Mouse (Mus musculus): ENCODE results near the gene Cldn5. TPM values are rescaled to one million over a fixed set of nuclear protein-coding genes. Genes with fewer than 3 reads are reported as not detected.
A peak's percentile ranks its signal among the peaks of the same experiment; 100 is the strongest.

The Cldn5 gene
- polyA plus RNA-seq, 2 experiments, result 6.2 to 6.6 TPM

DNA sequence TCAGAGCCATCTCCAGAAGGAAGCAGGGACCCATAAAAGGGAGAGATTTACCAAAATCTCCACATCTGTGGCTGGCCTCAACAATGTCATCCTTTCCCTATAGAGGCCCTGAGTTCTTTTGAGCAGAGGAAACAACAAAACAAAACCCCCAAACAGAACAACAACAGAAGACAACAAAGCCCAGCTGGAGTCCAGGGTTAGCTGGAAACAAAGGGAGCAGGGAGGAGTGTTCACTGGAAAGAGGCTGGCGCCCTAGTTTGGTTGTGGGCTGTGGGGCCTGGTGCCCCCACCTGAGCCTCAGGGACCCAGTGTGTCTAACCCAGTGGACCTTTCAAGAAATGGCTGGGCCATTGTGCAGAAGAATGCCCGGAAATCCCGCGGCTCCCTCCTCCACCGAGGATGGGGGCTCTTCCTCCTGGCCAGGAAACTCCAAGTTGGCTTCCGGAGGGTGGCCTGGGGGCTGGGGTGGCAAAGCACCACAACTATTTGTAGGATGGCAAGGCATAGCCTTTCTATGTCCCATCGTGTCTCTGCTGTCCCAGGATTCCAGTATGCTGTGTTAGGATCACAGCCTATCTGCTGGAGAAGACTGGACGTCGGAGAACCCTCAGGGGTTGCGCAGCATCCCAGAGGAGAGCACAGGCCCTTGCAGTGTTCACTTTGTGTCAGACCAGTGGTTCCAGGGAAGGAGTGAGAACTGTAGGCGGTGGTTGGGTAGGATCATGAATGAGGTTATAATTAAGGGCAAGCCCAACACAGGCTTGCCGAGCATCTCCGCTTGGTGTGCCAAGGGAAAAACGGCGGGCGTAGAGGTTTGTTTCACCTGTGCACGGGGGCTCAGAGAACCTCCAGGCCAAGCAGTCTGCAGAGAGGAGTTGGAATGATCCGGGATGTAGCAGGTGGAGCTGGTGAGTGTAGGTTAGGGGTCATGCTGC, 759 bp upstream of the Cldn5 start:
- Histone ChIP-seq H3K27ac (no peak overlapping the region), H3K9me3 (ENCODE audit: control insufficient read depth, low read length) (no peaks in the 10 kb centered on the region), H3K9ac (replicated peaks) (no peak overlapping the region), H3K4me1 (replicated peaks; ENCODE audit: control insufficient read depth in 2 of 2, insufficient read depth in 2 of 2, low read length in 1 of 2) (no peaks in the 10 kb centered on the region), H3K4me3 (ENCODE audit: insufficient read depth in 1 of 2, low read depth in 2 of 2, low read length in 2 of 2) (no peak overlapping the region), H3K36me3 (replicated peaks; ENCODE audit: control insufficient read depth, insufficient read depth, low read depth) (peaks cover under 1% of the 10 kb centered on the region), H3K4me2 (ENCODE audit: low read depth) (peak overlapping the region; percentile 4; the same call in 1 of the 2 replicates), H3K27me3 (ENCODE audit: control insufficient read depth, insufficient read depth, low read length) (peaks cover 45% of the 10 kb centered on the region)
- no peak for DNase-seq (ENCODE audit: low read depth in 3 of 3, low spot score in 3 of 3)
- 23% methylated on average over 18 of the region's 18 CpGs for WGBS (ENCODE audit: insufficient replicate concordance)
- ATAC-seq (ENCODE audit: insufficient read depth), result no peak
- TF ChIP-seq CTCF (IDR thresholded peaks at IDR 0.05; ENCODE audit: low read depth) (no peak), EP300 (IDR thresholded peaks at IDR 0.05; ENCODE audit: low read depth) (no peak)

DNA sequence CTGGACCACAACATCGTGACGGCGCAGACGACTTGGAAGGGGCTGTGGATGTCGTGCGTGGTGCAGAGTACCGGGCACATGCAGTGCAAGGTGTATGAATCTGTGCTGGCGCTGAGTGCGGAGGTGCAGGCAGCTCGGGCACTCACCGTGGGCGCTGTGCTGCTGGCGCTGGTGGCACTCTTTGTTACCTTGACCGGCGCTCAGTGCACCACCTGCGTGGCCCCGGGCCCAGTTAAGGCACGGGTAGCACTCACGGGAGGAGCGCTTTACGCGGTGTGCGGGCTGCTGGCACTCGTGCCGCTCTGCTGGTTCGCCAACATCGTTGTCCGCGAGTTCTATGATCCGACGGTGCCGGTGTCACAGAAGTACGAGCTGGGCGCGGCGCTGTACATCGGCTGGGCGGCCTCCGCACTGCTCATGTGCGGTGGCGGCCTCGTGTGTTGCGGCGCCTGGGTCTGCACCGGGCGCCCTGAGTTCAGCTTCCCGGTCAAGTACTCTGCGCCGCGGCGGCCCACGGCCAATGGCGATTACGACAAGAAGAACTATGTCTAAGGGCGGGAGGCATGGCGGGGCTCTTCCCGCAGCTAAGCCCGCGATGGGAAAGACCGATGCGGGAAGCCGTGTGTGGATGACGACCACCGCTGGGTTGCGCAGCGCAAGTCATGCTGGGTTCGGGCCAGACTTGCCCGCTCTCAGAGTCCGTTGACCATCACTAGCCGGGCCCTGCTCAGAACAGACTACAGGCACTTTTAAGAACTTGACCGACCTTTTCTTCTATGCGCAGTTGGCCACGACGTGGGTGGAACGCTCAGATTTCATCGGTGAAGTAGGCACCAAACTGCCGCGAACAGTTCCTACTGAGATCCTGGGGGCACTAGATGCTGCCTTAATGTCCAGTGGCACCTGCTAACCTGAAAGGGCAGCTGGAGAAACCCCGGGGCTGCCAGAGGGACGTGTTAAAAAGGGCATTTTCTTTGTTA, 744 bp downstream of the Cldn5 start:
- TF ChIP-seq CTCF (IDR thresholded peaks at IDR 0.05; ENCODE audit: low read depth) (no peak), EP300 (IDR thresholded peaks at IDR 0.05; ENCODE audit: low read depth) (no peak)
- peak overlapping the region; percentile 11 to 31; a peak in 2 of 4 replicates for H3K4me3 ChIP-seq (ENCODE audit: insufficient read depth in 1 of 2, low read depth in 2 of 2, low read length in 2 of 2)
- peaks cover 45% of the 10 kb centered on the region for H3K27me3 ChIP-seq (ENCODE audit: control insufficient read depth, insufficient read depth, low read length)
- H3K4me2 ChIP-seq (ENCODE audit: low read depth), result peak overlapping the region; percentile 31; the same call in 1 of the 2 replicates
- H3K4me1 ChIP-seq (replicated peaks; ENCODE audit: control insufficient read depth in 2 of 2, insufficient read depth in 2 of 2, low read length in 1 of 2), result no peaks in the 10 kb centered on the region
- peaks cover 14% of the 10 kb centered on the region for H3K36me3 ChIP-seq (replicated peaks; ENCODE audit: control insufficient read depth, insufficient read depth, low read depth)
- 3% methylated on average over 80 of the region's 80 CpGs for WGBS (ENCODE audit: insufficient replicate concordance)
- no peak overlapping the region for H3K27ac ChIP-seq
- DNase-seq (ENCODE audit: low read depth in 3 of 3, low spot score in 3 of 3) (no peak), ATAC-seq (ENCODE audit: insufficient read depth) (no peak; the same call in 1 of the 2 replicates)
- H3K9me3 ChIP-seq (ENCODE audit: control insufficient read depth, low read length), result no peaks in the 10 kb centered on the region
- no peak overlapping the region for H3K9ac ChIP-seq (replicated peaks)

DNA sequence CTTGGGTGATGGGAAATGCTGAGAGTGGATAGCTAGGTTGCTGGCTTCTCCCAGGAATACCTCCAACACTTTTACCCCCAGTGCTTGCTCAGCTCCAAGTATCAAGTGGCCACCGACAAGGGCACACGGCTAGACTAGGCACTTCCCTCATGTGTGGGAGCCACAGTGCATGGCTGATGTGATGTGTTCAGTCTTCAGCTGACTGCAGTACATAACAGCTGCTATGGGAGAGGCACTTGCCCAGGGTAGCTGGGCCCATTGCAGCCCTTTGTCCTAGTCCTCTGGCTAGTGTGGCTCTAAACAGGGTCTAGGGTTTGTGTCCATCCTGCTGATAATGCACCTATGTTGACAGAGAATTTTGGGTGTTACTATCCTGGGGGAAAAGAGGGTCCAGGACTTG, 1.8 kb downstream of the Cldn5 start:
- H3K9me3 ChIP-seq (ENCODE audit: control insufficient read depth, low read length), result no peaks in the 10 kb centered on the region
- WGBS (ENCODE audit: insufficient replicate concordance), result 36% methylated on average over 2 of the region's 2 CpGs
- no peak for TF ChIP-seq CTCF (IDR thresholded peaks at IDR 0.05; ENCODE audit: low read depth)
- no peak for TF ChIP-seq EP300 (IDR thresholded peaks at IDR 0.05; ENCODE audit: low read depth)
- ATAC-seq (ENCODE audit: insufficient read depth) (no peak), DNase-seq (ENCODE audit: low read depth in 3 of 3, low spot score in 3 of 3) (no peak)
- peak overlapping the region in 1 of 2 experiments; percentile 5; a peak in 1 of 4 replicates for H3K4me3 ChIP-seq (ENCODE audit: insufficient read depth in 1 of 2, low read depth in 2 of 2, low read length in 2 of 2)
- H3K27ac ChIP-seq, result no peak overlapping the region
- no peak overlapping the region for H3K4me2 ChIP-seq (ENCODE audit: low read depth)
- H3K27me3 ChIP-seq (ENCODE audit: control insufficient read depth, insufficient read depth, low read length), result peaks cover 45% of the 10 kb centered on the region
- H3K9ac ChIP-seq (replicated peaks), result no peak overlapping the region
- peaks cover 18% of the 10 kb centered on the region for H3K36me3 ChIP-seq (replicated peaks; ENCODE audit: control insufficient read depth, insufficient read depth, low read depth)
- H3K4me1 ChIP-seq (replicated peaks; ENCODE audit: control insufficient read depth in 2 of 2, insufficient read depth in 2 of 2, low read length in 1 of 2), result no peaks in the 10 kb centered on the region

DNA sequence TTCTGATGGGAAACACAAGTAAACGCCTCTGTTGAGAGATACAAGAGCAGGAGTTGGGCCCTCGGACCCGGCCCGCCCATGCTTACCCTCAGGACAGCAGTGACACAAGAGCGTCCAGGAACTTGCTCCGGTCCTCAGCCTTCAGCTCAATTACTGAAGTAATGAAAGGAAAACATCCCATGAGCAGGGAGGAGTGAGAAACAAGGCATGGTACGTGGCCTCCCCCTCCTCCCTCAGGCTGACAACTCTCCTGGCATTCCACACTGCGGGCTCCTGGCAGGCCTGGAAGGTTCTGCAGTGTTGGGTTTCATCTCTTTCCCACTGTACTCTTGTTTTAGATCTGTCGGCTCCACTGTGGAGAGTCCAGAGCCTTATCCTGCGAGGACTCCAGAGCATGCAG, 5.2 kb downstream of the Cldn5 start:
- Histone ChIP-seq H3K4me3 (ENCODE audit: insufficient read depth in 1 of 2, low read depth in 2 of 2, low read length in 2 of 2) (no peak overlapping the region), H3K27ac (no peak overlapping the region), H3K9me3 (ENCODE audit: control insufficient read depth, low read length) (no peaks in the 10 kb centered on the region), H3K36me3 (replicated peaks; ENCODE audit: control insufficient read depth, insufficient read depth, low read depth) (peaks cover 38% of the 10 kb centered on the region), H3K27me3 (ENCODE audit: control insufficient read depth, insufficient read depth, low read length) (peaks cover 25% of the 10 kb centered on the region), H3K4me1 (replicated peaks; ENCODE audit: control insufficient read depth in 2 of 2, insufficient read depth in 2 of 2, low read length in 1 of 2) (peaks cover 15 to 23% of the 10 kb centered on the region in 2 experiments), H3K9ac (replicated peaks) (no peak overlapping the region), H3K4me2 (ENCODE audit: low read depth) (no peak overlapping the region)
- DNase-seq (ENCODE audit: low read depth in 3 of 3, low spot score in 3 of 3) (no peak), ATAC-seq (ENCODE audit: insufficient read depth) (no peak)
- no peak for TF ChIP-seq CTCF (IDR thresholded peaks at IDR 0.05; ENCODE audit: low read depth)
- TF ChIP-seq EP300 (IDR thresholded peaks at IDR 0.05; ENCODE audit: low read depth), result no peak
- WGBS (ENCODE audit: insufficient replicate concordance), result 90% methylated on average over 10 of the region's 10 CpGs

All from liver, embryonic 14.5 days (tissue).